In genomic region chr10:117479721-117480455, GRCm38 (mm10) we compare ENCODE assay signal across 24 mouse cellular contexts.
A peak's percentile ranks its signal among the peaks of the same experiment; 100 is the strongest.
DNase-seq lines count a peak whose midpoint lies in the region; ATAC-seq and TF ChIP-seq lines count a peak whose summit lies in the region.
"Had no signal": no experiment of that assay in that cellular context is flagged by ENCODE, and none has a peak within 500 bp of the region (broad histone marks: within the 10 kb centered on the region; RNA-seq: fewer than 3 reads in every experiment).

No protein-coding gene starts in this region.

- H3K27ac ChIP-seq in forebrain, embryonic 11.5 days (ENCODE audit: low read depth, low read length): no peak overlapping the region
- H3K27ac ChIP-seq in forebrain, postnatal 0 days (ENCODE audit: low read depth, low read length): no peak overlapping the region

- no peak overlapping the region for H3K4me2 ChIP-seq in forebrain, embryonic 11.5 days (ENCODE audit: low read depth, low read length, severe bottlenecking)
- H3K4me2 ChIP-seq in forebrain, postnatal 0 days (ENCODE audit: low read depth): no peak overlapping the region

- H3K9me3 ChIP-seq in forebrain, embryonic 11.5 days (ENCODE audit: control insufficient read depth, low read length): no peaks in the 10 kb centered on the region
- no peaks in the 10 kb centered on the region for H3K9me3 ChIP-seq in forebrain, postnatal 0 days (ENCODE audit: low read length)
- H3K9me3 ChIP-seq: G1E had no signal

- TF ChIP-seq CTCF in forebrain, postnatal 0 days (IDR thresholded peaks at IDR 0.05; ENCODE audit: low read depth): no peak

- 87% methylated on average over 12 of the region's 12 CpGs for WGBS in forebrain, embryonic 11.5 days
- 89% methylated on average over 12 of the region's 12 CpGs for WGBS in forebrain, postnatal 0 days

- peak; percentile 38 for DNase-seq in forebrain, embryonic 11.5 days (ENCODE audit: low spot score)
- DNase-seq in forebrain, postnatal 0 days: no peak
- DNase-seq in heart, adult 11 months: peak; percentile 81
- no peak for DNase-seq in heart, postnatal 10 days
- peak; percentile 96 for DNase-seq in 3T3-L1 (ENCODE audit: low read depth, low spot score)
- peak; percentile 94 for DNase-seq in adipocyte (ENCODE audit: low spot score)
- DNase-seq in lung, postnatal 25 days (ENCODE audit: low spot score): no peak
- DNase-seq: adrenal gland, adult 2 months; adrenal gland, adult 8-10 months; adrenal gland, postnatal 10 days; adrenal gland, postnatal 14 days; adrenal gland, postnatal 25 days; adrenal gland, postnatal 36 days; B cell, adult 2 months; cerebellum, adult 11 months; cerebellum, adult 11-12 months; cerebellum, adult 18-20 months; cerebellum, adult 2 months had no signal

- H3K27me3 ChIP-seq in forebrain, embryonic 11.5 days (ENCODE audit: control insufficient read depth, insufficient read depth, low read length): no peaks in the 10 kb centered on the region
- no peaks in the 10 kb centered on the region for H3K27me3 ChIP-seq in forebrain, postnatal 0 days (ENCODE audit: insufficient read depth, low read length)
- H3K27me3 ChIP-seq: CH12.LX, Patski had no signal

- no peaks in the 10 kb centered on the region for H3K36me3 ChIP-seq in forebrain, embryonic 11.5 days (ENCODE audit: control insufficient read depth, insufficient read depth, low read length)
- no peaks in the 10 kb centered on the region for H3K36me3 ChIP-seq in forebrain, postnatal 0 days (ENCODE audit: insufficient read depth)
- H3K36me3 ChIP-seq: G1E had no signal

- peaks cover 5% of the 10 kb centered on the region for H3K4me1 ChIP-seq in forebrain, embryonic 11.5 days (replicated peaks; ENCODE audit: control insufficient read depth, insufficient read depth, low read length)
- H3K4me1 ChIP-seq in forebrain, postnatal 0 days (ENCODE audit: insufficient read depth): no peaks in the 10 kb centered on the region

- intact Hi-C loops in heart, postnatal 10 days (cut with DNase I): no loop called here

- H3K9ac ChIP-seq in forebrain, embryonic 11.5 days (ENCODE audit: low read length): no peak overlapping the region
- H3K9ac ChIP-seq in forebrain, postnatal 0 days: no peak overlapping the region

- ATAC-seq in forebrain, embryonic 11.5 days (replicated peaks; ENCODE audit: low FRiP score): no peak
- no peak for ATAC-seq in forebrain, postnatal 0 days
- no peak for ATAC-seq in monocyte, adult 5-6 weeks (replicated peaks; ENCODE audit: insufficient number of reproducible peaks, low FRiP score, low TSS enrichment, poor library complexity, severe bottlenecking)
- ATAC-seq: activated CD4-positive, CD25-positive, alpha-beta regulatory T cell, adult 4 months; CD4-positive, CD25-positive, alpha-beta regulatory T cell, adult 4 months; Patski had no signal

- no peak overlapping the region for H3K4me3 ChIP-seq in forebrain, embryonic 11.5 days (ENCODE audit: low read depth, low read length)
- H3K4me3 ChIP-seq in forebrain, postnatal 0 days (ENCODE audit: low read depth, low read length): no peak overlapping the region

Comparison
In these comparisons a context has a peak if more than half of its experiments do, and no peak if none do; other contexts are left out.
1. DNase-seq: peak in forebrain, embryonic 11.5 days (single experiment), heart, adult 11 months (single experiment), 3T3-L1 (single experiment) and adipocyte (single experiment); none in forebrain, postnatal 0 days (single experiment), heart, postnatal 10 days (0 of 2) and lung, postnatal 25 days (single experiment).